Mouse (Mus musculus) E14TG2a.4 (cell line): ENCODE measurements around the gene Olfr1305.

Experiments used
- CTCF ChIP-seq: conservative IDR thresholded peaks from 2 replicates; pipeline ENCODE4 v1.5.1; 2014; ENCODE audit warnings: low read length
- POU5F1 ChIP-seq: IDR thresholded peaks from 2 replicates; pipeline ENCODE4 v1.6.1; 2014; ENCODE audit warnings: low read length, borderline replicate concordance

DNA sequence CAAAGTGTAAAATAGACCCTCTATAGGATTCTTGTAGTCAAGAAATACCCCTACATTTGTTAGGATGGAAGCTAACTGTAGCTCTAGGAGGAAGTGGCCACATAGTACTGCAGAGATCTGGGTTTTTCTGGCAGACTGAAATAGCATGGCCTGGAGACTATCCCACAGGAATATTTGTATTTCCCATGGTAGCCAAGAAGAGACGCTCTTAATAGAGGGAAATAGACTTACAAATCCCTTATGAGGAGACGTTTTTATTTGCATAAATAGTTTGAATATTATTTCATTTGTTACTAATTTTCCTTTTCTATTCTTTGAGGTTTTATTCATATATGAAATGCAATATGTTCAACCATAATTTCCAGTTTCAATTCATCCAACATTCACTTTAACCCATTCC, 56.7 kb downstream of the Olfr1305 start, which contains the start of gene Olfr1303:
- no peak for TF ChIP-seq CTCF
- no peak for TF ChIP-seq POU5F1
